Mouse (Mus musculus) limb, embryonic 11.5 days (tissue): ENCODE results near the gene Xylb. TPM values are rescaled to one million over a fixed set of nuclear protein-coding genes. Genes with fewer than 3 reads are reported as not detected.

Experiments
- ATAC-seq: fragments of 200-750 bp; cut with Nextera tagmentation; 2 replicates; pipeline ENCODE4 v1.8.0; 2017; ENCODE audit warnings: low read depth; ENCODE audit not compliant: insufficient number of reproducible peaks, low FRiP score, low TSS enrichment
- DNase-seq: peaks from one replicate; pipeline ENCODE4 v3.0.0-alpha.2; 2015; ENCODE audit warnings: low spot score
- H3K27ac ChIP-seq: fragments of 300-500 bp; sonication (generic); replicated peaks from 2 replicates; pipeline ENCODE4 v1.5.1; 2014; ENCODE audit warnings: low read depth, mild to moderate bottlenecking, low read length
- H3K27me3 ChIP-seq: fragments of 300-500 bp; sonication (generic); 2 replicates; pipeline ENCODE4 v1.6.1; 2014; ENCODE audit warnings: mild to moderate bottlenecking, low read length, mixed read lengths; ENCODE audit not compliant: control insufficient read depth, insufficient read depth
- H3K36me3 ChIP-seq: fragments of 300-500 bp; sonication (generic); 2 replicates; pipeline ENCODE4 v1.6.1; 2014; ENCODE audit warnings: mild to moderate bottlenecking, low read length, moderate library complexity, mixed read lengths; ENCODE audit not compliant: control insufficient read depth, insufficient read depth
- H3K4me1 ChIP-seq: fragments of 300-500 bp; sonication (generic); 2 replicates; pipeline ENCODE4 v1.6.1; 2014; ENCODE audit warnings: low read length, mixed read lengths; ENCODE audit not compliant: control insufficient read depth, insufficient read depth
- H3K4me2 ChIP-seq: fragments of 300-500 bp; sonication (generic); 2 replicates; pipeline ENCODE4 v1.6.1; 2014; ENCODE audit warnings: low read depth, mild to moderate bottlenecking, moderate library complexity; ENCODE audit not compliant: severe bottlenecking
- H3K4me3 ChIP-seq: fragments of 300-500 bp; sonication (generic); 2 replicates; pipeline ENCODE4 v1.5.1; 2014; ENCODE audit warnings: low read depth, low read length
- H3K9ac ChIP-seq: fragments of 300-500 bp; sonication (generic); 2 replicates; pipeline ENCODE4 v1.6.1; 2014; ENCODE audit warnings: mild to moderate bottlenecking, low read length
- H3K9me3 ChIP-seq: fragments of 300-500 bp; sonication (generic); 2 replicates; pipeline ENCODE4 v1.6.1; 2016; ENCODE audit warnings: low read length; ENCODE audit not compliant: control insufficient read depth
- WGBS: fragments of 180-500 bp; shearing (Covaris S2); extraction: QIAGEN DNeasy Blood & Tissue Kit; methylation state at CpG from one replicate; pipeline ENCODE4 v1.1.7; 2014; 5-methylcytosine and 5-hydroxymethylcytosine counted together
- polyA plus RNA-seq: library from polyadenylated mRNA; unstranded; fragments of >200 nt; fragmentation: Nextera tagmentation; extraction: Ambion mirVana; gene quantifications from 2 replicates; pipeline ENCODE4 v1.2.1, GENCODE M21; 2014

Gene Xylb
- 12.7 and 13.2 TPM in 2 replicates for polyA plus RNA-seq

DNA sequence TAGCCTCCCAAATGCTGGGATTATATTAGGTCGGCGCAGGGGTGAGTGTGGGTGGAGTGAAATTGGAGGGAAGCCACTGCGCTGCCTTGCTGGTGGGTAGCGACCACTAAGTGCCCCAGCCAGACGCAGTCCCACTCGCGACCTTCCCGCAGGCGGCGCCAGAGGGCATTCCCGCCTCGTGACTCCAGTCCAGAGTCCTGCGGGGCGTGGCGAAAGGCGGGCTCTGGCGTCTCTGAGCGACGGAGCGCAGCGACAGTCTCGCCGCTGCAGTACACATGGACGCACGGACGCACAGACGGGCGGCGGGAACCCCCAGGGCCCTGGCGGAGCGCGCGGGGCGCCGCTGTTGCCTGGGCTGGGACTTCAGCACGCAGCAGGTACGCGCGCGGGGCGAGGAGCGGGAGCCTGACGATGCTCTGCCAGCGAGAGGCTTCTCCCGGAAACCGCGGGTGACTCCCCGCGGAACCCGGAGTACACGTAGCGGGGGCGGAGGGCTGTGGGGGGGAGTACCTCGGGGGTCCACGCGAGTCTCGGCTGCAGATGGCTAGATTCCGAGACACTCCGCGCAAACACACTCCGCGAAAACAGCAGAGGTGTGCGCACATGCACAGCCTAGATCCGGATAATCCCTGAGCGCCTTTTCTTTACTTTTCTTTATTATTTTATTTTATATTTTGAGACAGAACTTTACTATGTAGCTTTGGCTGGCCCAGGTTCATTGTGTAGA, at the start of gene Xylb:
Gene Xylb (plus strand): TSS at position 51 of the 727 bp plus-strand sequence.
- peak; percentile 78 for ATAC-seq

DNA sequence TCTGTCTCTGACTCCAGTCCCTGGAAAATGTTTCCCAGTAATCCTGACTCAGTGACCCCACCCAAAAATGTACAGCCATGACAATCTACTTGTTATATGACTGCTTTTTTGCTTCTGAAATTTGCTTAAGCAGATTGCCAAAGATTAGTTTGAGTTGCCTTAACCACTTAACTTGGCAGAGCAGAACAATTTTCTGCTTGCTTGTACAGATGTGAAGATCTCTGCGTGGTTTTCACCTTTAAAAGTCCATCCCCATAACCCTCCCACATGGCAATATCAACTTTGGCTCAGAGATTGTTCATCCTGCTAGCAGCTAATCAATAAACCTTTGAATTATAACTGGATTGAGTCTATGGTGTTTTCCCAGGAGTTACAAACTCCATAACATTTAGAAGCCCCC, 48.1 kb upstream of the Xylb start:
- Histone ChIP-seq H3K9ac (no peak overlapping the region), H3K4me2 (no peak overlapping the region), H3K27me3 (no peaks in the 10 kb centered on the region), H3K36me3 (no peaks in the 10 kb centered on the region), H3K4me3 (no peak overlapping the region), H3K9me3 (no peaks in the 10 kb centered on the region), H3K27ac (no peak overlapping the region), H3K4me1 (no peaks in the 10 kb centered on the region)
- no peak for DNase-seq
- no peak for ATAC-seq
- 100% methylated on average over 1 of the region's 1 CpGs for WGBS

More for the DNA sequence above, at the start of gene Xylb:
- 3% methylated on average over 63 of the region's 65 CpGs for WGBS
- Histone ChIP-seq H3K36me3 (no peaks in the 10 kb centered on the region), H3K4me1 (no peaks in the 10 kb centered on the region), H3K27me3 (no peaks in the 10 kb centered on the region), H3K9ac (peak within 1 kb of the TSS; percentile 80), H3K4me2 (peak within 1 kb of the TSS; percentile 81), H3K9me3 (no peaks in the 10 kb centered on the region), H3K27ac (no peak within 1 kb of the TSS), H3K4me3 (peak within 1 kb of the TSS; percentile 70)
- peak; percentile 95 for DNase-seq

DNA sequence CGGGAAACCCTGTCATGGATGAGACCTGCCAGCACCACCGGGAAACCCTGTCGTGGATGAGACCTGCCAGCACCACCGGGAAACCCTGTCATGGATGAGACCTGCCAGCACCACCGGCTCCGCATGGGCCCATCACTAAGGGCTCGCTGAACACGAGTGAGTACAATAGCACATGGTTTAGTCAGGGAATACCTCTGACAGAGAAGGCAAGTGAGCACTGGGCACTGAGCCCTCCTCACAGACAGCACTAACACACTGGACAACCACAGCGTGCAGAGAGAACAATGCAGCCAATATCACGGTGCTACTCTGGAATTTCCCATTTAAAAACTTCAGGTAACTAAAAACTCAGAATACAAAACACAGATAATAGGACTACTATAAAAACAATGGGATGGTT, 44.1 kb upstream of the Xylb start:
- 91% methylated on average over 10 of the region's 10 CpGs for WGBS
- H3K9ac ChIP-seq = no peak overlapping the region
- no peaks in the 10 kb centered on the region for H3K4me1 ChIP-seq
- H3K36me3 ChIP-seq = no peaks in the 10 kb centered on the region
- H3K4me3 ChIP-seq = no peak overlapping the region
- DNase-seq (no peak), ATAC-seq (no peak)
- no peak overlapping the region for H3K27ac ChIP-seq
- H3K9me3 ChIP-seq = no peaks in the 10 kb centered on the region
- H3K4me2 ChIP-seq = no peak overlapping the region
- no peaks in the 10 kb centered on the region for H3K27me3 ChIP-seq

DNA sequence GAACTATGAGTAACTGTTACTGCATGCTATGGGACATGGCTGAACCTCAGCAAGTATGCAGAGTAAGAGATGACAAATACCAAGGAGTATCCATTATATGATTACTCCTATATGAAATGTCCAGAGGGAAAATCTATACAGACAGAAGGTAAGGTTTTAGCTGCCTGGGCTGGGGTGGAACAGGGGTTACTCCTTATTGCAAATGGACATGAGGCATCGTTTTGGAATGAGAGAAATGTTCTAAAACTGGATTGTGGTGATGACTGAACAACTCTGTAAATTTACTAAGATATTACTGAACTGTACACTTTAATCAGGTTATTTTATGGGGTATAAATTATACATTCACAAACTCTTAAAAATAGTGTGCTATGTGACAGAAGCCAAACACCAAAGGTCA, 38.3 kb upstream of the Xylb start:
- H3K27ac ChIP-seq = no peak overlapping the region
- DNase-seq = no peak
- no peak overlapping the region for H3K4me2 ChIP-seq
- H3K9me3 ChIP-seq = no peaks in the 10 kb centered on the region
- no peak overlapping the region for H3K4me3 ChIP-seq
- ATAC-seq = no peak
- H3K4me1 ChIP-seq = 0 out of 2 replicates have a peak, but pooled peaks cover 4% of the 10 kb centered on the region
- WGBS = 90% methylated on average over 1 of the region's 1 CpGs
- no peaks in the 10 kb centered on the region for H3K27me3 ChIP-seq
- H3K36me3 ChIP-seq = no peaks in the 10 kb centered on the region; the same call in 1 of the 2 replicates
- H3K9ac ChIP-seq = no peak overlapping the region

DNA sequence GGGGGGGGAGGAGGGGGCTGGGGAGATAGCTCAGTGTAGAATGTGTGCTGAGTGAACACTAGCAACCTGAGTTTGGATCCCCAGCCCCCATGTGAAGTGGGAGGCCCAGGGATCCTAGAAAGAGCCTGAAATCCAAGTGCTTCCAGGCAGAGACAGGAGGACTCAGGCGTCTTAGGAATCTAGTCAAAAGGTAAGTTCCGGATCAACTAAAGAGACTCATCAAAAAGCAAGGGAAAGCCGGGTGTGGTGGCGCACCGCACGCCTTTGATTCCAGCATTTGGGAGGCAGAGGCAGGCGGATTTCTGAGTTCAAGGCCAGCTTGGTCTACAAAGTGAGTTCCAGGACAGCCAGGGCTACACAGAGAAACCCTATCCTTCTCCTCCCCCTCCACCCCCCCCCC, 36.7 kb upstream of the Xylb start:
- Histone ChIP-seq H3K27me3 (no peaks in the 10 kb centered on the region), H3K27ac (no peak overlapping the region), H3K9me3 (no peaks in the 10 kb centered on the region), H3K4me1 (0 out of 2 replicates have a peak, but pooled peaks cover 4% of the 10 kb centered on the region), H3K4me2 (no peak overlapping the region), H3K36me3 (no peaks in the 10 kb centered on the region; the same call in 1 of the 2 replicates), H3K9ac (no peak overlapping the region), H3K4me3 (no peak overlapping the region)
- ATAC-seq (no peak), DNase-seq (no peak)
- 89% methylated on average over 7 of the region's 7 CpGs for WGBS

DNA sequence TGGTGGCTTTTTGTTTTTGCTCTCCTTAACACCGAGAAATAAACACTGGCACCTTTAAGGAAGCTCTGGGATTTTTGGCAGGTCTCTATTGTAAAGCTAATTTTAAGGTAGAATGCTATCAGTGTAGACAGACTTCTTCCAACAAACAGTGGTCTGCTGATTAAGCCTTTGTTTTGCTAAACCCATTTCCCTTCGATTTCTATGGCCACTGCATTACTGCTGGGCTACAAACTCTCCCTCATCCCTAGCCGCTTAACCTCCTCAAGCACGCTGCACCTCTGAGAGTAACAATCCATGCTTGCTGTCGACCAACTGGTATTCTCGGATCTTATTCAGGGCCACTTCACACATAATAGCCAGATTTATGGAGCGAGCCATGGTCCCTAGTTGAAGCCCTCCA, 36.2 kb upstream of the Xylb start:
- peak overlapping the region; percentile 91 for H3K4me3 ChIP-seq
- no peak for DNase-seq
- H3K27me3 ChIP-seq = no peaks in the 10 kb centered on the region
- no peaks in the 10 kb centered on the region; the same call in 1 of the 2 replicates for H3K36me3 ChIP-seq
- H3K4me2 ChIP-seq = peak overlapping the region; percentile 97
- ATAC-seq = no peak
- 0 out of 2 replicates have a peak, but pooled peaks cover 4% of the 10 kb centered on the region for H3K4me1 ChIP-seq
- WGBS = 18% methylated on average over 7 of the region's 7 CpGs
- H3K9me3 ChIP-seq = no peaks in the 10 kb centered on the region
- H3K27ac ChIP-seq = no peak overlapping the region
- H3K9ac ChIP-seq = peak overlapping the region; percentile 68; the same call in 1 of the 2 replicates

DNA sequence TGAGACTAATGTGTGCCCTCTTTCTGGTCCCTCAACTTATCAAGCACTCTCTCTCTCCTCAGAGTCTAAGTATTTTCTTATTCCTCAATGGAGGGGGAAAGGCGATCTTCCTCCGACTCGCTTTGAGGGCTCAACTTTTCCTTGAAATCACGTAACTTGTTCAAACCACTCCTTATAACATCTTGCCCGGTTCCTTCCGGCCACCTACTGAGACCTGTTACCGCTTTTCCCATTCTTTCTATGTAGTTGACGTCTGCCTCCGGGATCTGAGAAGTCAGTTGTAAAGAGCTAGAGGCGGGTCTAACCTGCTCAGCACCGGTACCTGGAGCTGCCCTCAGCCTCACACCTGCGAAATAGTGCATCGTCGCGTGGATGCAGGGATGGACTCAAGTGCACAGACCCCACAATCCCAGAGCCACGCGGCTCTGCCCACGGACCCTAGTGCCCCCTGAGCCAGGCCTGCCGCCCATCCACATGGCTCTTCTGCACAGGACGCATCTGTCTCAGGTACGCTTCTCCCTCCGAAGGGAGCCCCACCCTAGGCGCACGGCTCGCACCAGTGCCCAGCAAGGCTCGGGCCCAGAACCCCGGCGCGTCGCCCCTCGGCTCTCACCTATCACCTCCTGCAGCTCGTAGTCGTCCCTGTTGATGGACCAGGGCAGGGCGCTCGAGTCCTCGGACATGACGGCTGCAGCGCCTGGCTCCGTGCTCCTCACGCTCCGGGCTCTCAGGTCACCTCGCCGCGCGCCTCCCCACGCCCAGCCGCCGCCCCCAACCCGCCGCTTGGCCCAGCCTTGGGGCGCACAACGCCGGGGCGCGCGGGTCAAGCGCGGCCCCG, 35.6 kb upstream of the Xylb start:
- peak overlapping the region; percentile 97 for H3K4me2 ChIP-seq
- no peaks in the 10 kb centered on the region for H3K27me3 ChIP-seq
- peak; percentile 51 for ATAC-seq
- WGBS = under 1% methylated on average over 56 of the region's 59 CpGs
- peak overlapping the region; percentile 38; the same call in 1 of the 2 replicates for H3K27ac ChIP-seq
- peak overlapping the region; percentile 91 for H3K4me3 ChIP-seq
- 0 out of 2 replicates have a peak, but pooled peaks cover 4% of the 10 kb centered on the region for H3K4me1 ChIP-seq
- no peaks in the 10 kb centered on the region for H3K9me3 ChIP-seq
- H3K9ac ChIP-seq = peak overlapping the region; percentile 68
- no peak for DNase-seq
- H3K36me3 ChIP-seq = no peaks in the 10 kb centered on the region; the same call in 1 of the 2 replicates
